Mouse (Mus musculus): ENCODE data around the gene Irx2.

The Irx2 gene

DNA sequence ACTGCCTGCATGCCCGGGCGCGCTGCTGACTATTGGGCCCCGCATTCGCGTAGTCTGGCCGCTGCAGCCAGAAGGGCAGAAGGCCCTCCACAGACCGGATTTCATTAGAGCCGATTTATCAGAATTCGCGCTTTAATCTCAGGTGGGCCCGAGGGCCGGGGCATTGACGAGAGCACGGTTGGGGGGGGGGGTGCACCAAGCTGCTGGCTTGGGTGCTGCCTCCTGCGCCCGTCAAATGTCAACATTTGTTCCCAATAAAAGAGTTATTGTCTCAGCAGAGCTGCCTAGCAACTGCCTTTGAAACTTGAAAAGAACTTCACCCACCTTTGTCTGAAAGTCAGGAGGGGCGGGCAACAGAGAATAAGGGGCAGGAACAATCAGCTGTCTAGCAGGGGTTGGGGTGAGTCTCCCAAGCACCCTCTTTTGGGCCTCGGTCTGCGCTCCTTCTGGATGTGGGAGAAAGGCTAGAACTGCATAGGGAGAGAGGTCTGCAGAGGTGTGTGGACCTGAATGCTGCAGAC is 7.8 kb downstream of the Irx2 start:
- no peak for DNase-seq (ENCODE audit: extremely low read depth, low read depth, low spot score)

DNA sequence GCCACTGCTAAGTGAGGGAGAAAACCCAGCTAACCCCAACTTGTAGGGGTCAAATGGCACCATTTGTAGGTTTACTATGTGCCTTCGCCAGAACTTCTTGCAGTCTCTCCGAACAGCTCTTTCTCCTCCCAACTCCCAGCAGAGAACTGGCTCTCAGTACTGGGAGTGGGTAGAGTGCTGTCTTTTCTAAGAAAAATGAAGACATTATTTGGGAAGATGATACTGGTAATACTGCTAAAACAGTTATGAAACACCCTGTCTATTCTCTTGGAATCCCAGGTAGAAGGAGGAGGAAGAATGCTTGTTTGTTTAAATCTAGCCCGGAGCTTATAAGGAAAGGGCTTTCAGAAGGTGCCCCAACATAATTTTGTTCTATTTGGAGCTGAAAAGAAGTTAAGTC is 8.9 kb downstream of the Irx2 start:
- DNase-seq (ENCODE audit: extremely low read depth, low read depth, low spot score) = no peak

DNA sequence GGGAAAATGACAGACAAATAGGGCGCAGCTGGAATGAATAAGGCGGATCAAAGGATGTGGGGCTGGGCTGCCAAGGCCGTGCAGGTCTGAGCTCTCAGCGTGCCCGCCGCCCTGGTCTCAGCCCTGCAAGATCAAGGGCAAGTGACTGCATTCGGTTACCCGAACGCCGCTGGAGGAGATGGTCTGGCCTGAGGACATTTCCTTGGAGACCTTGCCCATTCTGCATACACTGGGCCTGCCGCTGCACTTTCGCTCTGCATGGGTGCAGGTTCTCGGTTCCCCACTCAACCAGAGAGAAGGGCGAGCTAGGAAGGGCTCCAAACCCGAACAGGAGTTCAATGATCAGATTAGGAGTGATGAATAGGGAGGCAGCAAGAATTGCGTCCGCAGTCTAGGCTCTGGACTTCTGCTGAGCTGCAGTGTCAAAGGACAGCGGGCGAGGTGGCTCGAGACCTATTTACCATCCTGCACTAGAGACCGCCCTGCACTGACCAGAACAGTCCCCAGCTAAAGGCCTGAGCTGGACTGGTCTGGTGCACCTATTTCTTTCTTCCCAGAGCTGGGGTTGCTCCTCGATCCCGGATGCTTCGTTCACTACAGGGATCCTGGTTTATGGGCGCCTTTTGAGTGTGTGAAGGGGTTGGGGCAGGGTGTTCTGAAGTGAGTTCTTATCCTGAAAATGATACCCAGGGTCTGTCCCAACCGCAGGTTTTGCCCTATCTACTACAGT is 9.9 kb downstream of the Irx2 start:
- no peak for DNase-seq (ENCODE audit: extremely low read depth, low read depth, low spot score)

DNA sequence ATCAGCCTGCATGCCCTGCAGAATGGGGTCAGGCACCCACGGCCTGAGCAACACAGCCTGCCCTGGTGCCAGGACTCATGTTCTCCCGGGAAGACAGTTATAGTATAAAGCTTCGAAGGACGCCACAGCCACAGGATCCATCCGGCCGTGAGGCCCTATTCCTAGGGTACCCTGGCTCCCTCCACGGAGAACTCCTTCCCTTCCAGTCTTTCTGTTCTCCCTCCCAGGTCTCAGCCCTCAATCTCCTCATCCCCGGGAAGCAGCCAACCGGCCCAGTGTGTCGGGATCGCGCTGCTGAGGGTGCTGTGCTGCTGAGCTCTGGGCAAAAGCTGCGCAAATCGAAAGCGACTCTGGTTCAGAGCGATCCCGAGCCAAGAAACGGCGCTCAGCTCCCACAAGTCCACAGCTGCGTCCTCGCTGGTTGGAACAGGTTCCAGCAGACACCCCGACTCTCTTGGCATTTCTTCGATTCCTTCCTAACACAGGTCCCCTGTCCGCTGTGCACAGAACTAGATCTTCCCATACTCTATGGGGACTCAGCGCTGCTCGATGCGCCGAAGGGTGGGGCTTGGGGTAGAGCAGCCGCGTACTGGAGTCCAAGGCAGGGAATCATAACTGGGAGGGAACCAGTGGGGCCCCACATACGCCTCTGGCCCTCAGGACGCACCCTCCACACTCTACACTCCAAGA is 11.0 kb downstream of the Irx2 start:
- DNase-seq (ENCODE audit: extremely low read depth, low read depth, low spot score) = no peak

DNA sequence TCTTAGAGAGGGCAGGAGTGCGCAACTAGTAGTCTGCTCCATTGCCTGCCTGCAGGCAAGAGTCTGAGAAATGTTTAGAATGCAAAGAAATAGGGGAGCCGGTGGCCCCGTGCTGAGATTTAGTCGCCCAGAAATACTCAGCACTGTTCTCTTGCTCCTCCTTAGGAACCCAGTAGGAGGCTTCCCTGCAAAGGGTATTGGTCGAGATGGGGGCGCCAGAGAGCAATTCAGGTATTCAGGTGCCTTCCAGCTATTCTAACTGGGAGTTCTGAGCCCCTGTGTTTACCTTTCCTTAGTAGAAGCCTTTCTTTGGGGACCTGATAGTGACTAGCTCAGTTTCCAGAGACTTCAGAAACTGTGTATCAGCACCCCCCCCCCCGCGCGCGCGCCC is 11.5 kb downstream of the Irx2 start:
- no peak for DNase-seq (ENCODE audit: extremely low read depth, low read depth, low spot score)

DNA sequence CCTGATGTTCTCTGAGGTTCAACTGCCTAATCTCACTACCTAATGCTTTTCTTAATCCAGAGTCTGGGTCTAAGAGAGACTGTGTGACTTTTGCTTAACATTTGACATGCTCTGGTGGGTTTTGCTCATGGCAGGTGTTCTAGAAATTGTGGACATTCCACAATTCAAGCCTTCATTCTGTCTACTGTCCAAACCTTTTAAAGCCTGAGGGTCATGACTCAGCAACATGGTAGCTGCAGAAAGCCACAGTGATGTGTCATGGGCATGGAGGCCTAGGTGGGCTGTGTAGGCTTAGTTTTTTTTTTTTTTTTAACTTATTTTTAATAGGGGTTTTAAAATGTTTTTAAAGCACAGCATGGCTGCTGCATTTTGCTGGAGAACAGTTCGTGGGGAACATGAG is 27.8 kb downstream of the Irx2 start:
- DNase-seq (ENCODE audit: extremely low read depth, low read depth, low spot score) = no peak

DNA sequence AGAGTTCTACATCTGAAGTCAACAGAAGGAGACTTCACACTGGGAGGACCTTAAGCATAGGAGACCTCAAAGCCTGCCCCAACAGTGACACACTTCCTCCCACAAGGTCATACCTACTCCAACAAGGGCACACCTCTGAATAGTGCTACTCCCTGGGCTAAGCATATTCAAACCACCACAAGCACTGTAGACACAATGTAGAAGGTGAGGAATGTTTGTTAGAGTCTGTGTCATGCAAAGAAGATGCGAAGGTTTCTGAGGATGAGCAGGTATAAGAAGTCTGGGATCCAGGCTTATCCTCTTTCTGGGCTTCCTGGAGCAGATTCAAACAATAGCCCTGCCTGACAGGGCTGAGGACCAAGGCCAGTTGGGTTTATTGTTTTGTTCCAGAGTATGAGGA is 47.2 kb downstream of the Irx2 start:
- no peak for DNase-seq (ENCODE audit: extremely low read depth, low read depth, low spot score)

All from fat pad, adult 2 months (tissue).